Mouse (Mus musculus) ES-E14 (cell line): Measurements from ENCODE around the gene Aamp. TPM values are rescaled to one million over a fixed set of nuclear protein-coding genes. Genes with fewer than 3 reads are reported as not detected.
"Not testable (repeated sequence)": the region's sequence is repeated elsewhere in the genome, so short reads cannot be mapped to it uniquely, and the experiment has no call there.

Experiments
- DNase-seq: peaks from one replicate; pipeline ENCODE4 v3.0.0-alpha.2; 2013; ENCODE audit warnings: low read depth, low spot score
- H3K27ac ChIP-seq: 2 replicates; pipeline ENCODE4 v1.5.1; 2012; ENCODE audit warnings: low read depth, mild to moderate bottlenecking, low read length, moderate library complexity, mixed read lengths; ENCODE audit not compliant: poor library complexity, insufficient read depth, severe bottlenecking
- H3K36me3 ChIP-seq: 2 replicates; pipeline ENCODE4 v1.6.1; 2012; ENCODE audit warnings: mild to moderate bottlenecking, low read length, moderate library complexity, mixed read lengths; ENCODE audit not compliant: control insufficient read depth, poor library complexity, insufficient read depth, severe bottlenecking
- H3K4me1 ChIP-seq, 2 experiments: fragments of 150-350 bp in 1 of 2; sonication (generic) in 1 of 2; 2 replicates each; pipeline ENCODE4 v1.6.1; 2012; ENCODE audit warnings: low read length in 2 of 2, mild to moderate bottlenecking in 1 of 2, mixed read lengths in 1 of 2; ENCODE audit not compliant: control insufficient read depth in 2 of 2, insufficient read depth in 2 of 2, poor library complexity in 1 of 2
- H3K4me3 ChIP-seq, 2 experiments: fragments of 150-350 bp in 1 of 2; sonication (generic) in 1 of 2; 2 replicates each; pipeline ENCODE4 v1.5.1; 2012; ENCODE audit warnings: low read length in 2 of 2, low read depth in 1 of 2, mild to moderate bottlenecking in 1 of 2, mixed read lengths in 1 of 2; ENCODE audit not compliant: insufficient read depth in 1 of 2, poor library complexity in 1 of 2, severe bottlenecking in 1 of 2
- H3K9ac ChIP-seq: 2 replicates; pipeline ENCODE4 v1.6.1; 2012; ENCODE audit warnings: low read depth, mild to moderate bottlenecking, low read length, mixed read lengths; ENCODE audit not compliant: poor library complexity, insufficient read depth, severe bottlenecking
- H3K9me3 ChIP-seq: fragments of 150-350 bp; sonication (generic); 2 replicates; pipeline ENCODE4 v1.6.1; 2012; ENCODE audit warnings: low read depth, mild to moderate bottlenecking, low read length; ENCODE audit not compliant: control insufficient read depth, insufficient read depth
- CHD2 ChIP-seq: IDR thresholded peaks from 2 replicates; pipeline ENCODE4 v1.6.1; 2014; ENCODE audit warnings: mild to moderate bottlenecking, low read depth, low read length, inconsistent platforms
- HCFC1 ChIP-seq: IDR thresholded peaks from 2 replicates; pipeline ENCODE4 v1.6.1; 2012; ENCODE audit warnings: low read length, inconsistent platforms, borderline replicate concordance; ENCODE audit not compliant: insufficient read depth
- MAFK ChIP-seq: IDR thresholded peaks from 2 replicates; pipeline ENCODE4 v1.6.1; 2014; ENCODE audit warnings: mild to moderate bottlenecking, low read depth, low read length, inconsistent platforms; ENCODE audit not compliant: insufficient read depth
- ZC3H11A ChIP-seq: IDR thresholded peaks from 2 replicates; pipeline ENCODE4 v1.6.1; 2012; ENCODE audit warnings: low read depth, mild to moderate bottlenecking, inconsistent platforms, low read length, borderline replicate concordance
- ZNF384 ChIP-seq: IDR thresholded peaks from 2 replicates; pipeline ENCODE4 v1.6.1; 2012; ENCODE audit warnings: low read depth, low read length, inconsistent platforms
- in situ Hi-C, 2 experiments: fragments of 600-800 bp; cut with MboI; formaldehyde crosslinking; loops; one replicate each; pipeline ENCODE4 v1.15.1; 2025; ENCODE audit warnings: low sequenced_read_pairs in 2 of 2, inconsistent platforms in 1 of 2; ENCODE audit not compliant: unreplicated experiment in 2 of 2
- total RNA-seq: library from RNA; depleted of rRNA; stranded (reverse); fragments of 300-350 nt; gene quantifications from 2 replicates; pipeline ENCODE4 v1.2.3, GENCODE M21; 2012

The Aamp gene
- total RNA-seq, 1 experiment, result 138 TPM

GRCm38 (mm10) chr1:74329899-74330431 lies 45.4 kb upstream of the Aamp start:
- H3K27ac ChIP-seq, result no peak overlapping the region
- DNase-seq, result no peak
- H3K4me1 ChIP-seq, result peaks cover 0 to 4% of the 10 kb centered on the region in 2 experiments; a peak in 2 of 4 replicates
- in situ Hi-C loops, result no loop called here
- H3K9me3 ChIP-seq, result no peaks in the 10 kb centered on the region
- H3K36me3 ChIP-seq, result no peaks in the 10 kb centered on the region
- H3K9ac ChIP-seq, result no peak overlapping the region
- no peak for TF ChIP-seq MAFK
- no peak for TF ChIP-seq HCFC1
- TF ChIP-seq CHD2, result no peak
- no peak for TF ChIP-seq ZC3H11A
- TF ChIP-seq ZNF384, result no peak
- no peak overlapping the region for H3K4me3 ChIP-seq

GRCm38 (mm10) chr1:74326916-74327315 lies 42.4 kb upstream of the Aamp start:
- H3K4me1 ChIP-seq, H3K27ac ChIP-seq, H3K9ac ChIP-seq, H3K36me3 ChIP-seq, H3K9me3 ChIP-seq, DNase-seq, H3K4me3 ChIP-seq, in situ Hi-C loops: not testable (repeated sequence)

DNA sequence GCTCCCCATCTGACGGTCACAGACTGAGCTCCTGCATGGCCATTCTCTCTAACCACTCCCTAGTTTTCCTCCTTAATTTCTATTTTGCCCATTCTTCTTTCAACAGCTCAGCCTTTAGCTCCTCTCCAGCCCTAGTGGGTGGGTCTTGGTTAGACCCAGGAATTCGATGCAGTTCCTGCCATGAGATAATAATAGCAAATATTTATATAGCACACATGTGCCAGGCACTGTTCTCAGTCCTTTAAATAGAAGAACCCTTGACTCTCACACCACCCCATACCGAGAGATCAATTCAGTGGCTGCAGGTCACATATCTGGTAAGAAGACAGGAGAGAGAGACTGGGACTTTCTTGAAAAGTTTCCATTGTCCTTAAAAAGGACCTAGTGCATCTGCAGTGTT lies 36.9 kb upstream of the Aamp start:
- Histone ChIP-seq H3K4me3 (no peak overlapping the region), H3K36me3 (no peaks in the 10 kb centered on the region), H3K4me1 (no peaks in the 10 kb centered on the region), H3K9me3 (no peaks in the 10 kb centered on the region), H3K9ac (no peak overlapping the region), H3K27ac (no peak overlapping the region)
- TF ChIP-seq HCFC1, result no peak
- no peak for TF ChIP-seq ZNF384
- no peak for TF ChIP-seq ZC3H11A
- TF ChIP-seq MAFK, result no peak
- TF ChIP-seq CHD2, result no peak
- in situ Hi-C loops, result no loop called here
- DNase-seq, result no peak

DNA sequence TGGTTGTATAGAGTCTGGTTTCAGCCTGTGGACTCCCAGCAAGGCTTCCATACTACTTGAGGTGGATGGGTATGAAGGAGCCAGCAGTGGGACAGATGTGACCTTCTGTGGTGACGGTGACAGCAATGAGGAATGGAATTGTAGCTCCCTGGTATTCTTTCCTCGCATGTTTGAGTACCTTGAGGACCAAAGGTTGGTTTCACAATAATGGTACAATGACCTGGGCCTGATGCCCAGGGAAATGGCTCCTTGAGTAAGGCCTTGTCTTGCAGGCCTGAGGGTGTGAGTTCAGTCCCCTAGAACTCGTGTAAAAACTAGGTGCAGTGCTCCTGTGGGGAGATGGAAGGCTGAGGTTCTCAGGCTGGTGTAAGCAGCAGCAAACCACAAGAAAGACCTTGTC lies 34.2 kb upstream of the Aamp start:
- in situ Hi-C loops, result no loop called here
- Histone ChIP-seq H3K4me1 (no peaks in the 10 kb centered on the region), H3K36me3 (no peaks in the 10 kb centered on the region), H3K4me3 (no peak overlapping the region), H3K27ac (no peak overlapping the region), H3K9me3 (no peaks in the 10 kb centered on the region), H3K9ac (no peak overlapping the region)
- DNase-seq, result no peak
- no peak for TF ChIP-seq HCFC1
- TF ChIP-seq ZNF384, result no peak
- no peak for TF ChIP-seq ZC3H11A
- TF ChIP-seq MAFK, result no peak
- no peak for TF ChIP-seq CHD2

DNA sequence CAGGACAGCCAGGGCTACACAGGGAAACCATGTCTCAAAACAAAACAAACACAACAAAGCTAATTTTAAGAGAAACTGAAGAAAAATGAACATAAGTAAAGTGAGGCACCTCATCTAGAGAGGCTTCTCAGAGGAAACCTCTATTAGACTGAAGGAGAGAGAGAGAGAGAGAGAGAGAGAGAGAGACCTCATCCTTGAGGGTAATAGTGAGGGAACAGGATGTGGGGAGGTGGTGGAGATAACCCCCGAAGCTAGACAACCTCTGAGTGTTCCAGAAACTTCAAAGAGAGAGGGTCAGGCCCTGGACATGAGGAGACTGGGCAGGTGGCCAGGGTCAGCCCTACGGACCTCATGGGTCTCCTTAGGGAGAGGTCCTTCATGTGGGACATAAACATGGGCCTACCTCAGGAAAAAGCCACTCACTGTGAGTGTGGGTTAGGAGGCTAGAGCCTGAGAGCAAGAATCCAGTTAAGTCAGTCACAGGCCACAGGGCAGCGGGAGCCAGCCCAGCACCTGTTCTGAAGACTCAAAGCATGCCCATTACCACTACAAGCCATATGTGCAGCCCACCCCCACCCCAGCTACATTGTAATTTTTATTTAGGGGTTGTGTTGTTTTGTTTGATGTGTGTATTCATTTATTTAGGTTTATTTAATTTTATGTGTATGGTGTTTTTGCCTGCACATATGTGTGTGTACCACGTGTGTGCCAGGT lies 31.7 kb upstream of the Aamp start:
- Histone ChIP-seq H3K9ac (no peak overlapping the region), H3K9me3 (no peaks in the 10 kb centered on the region), H3K27ac (no peak overlapping the region), H3K4me3 (no peak overlapping the region), H3K36me3 (no peaks in the 10 kb centered on the region), H3K4me1 (no peaks in the 10 kb centered on the region)
- in situ Hi-C loops, result no loop called here
- TF ChIP-seq MAFK, result no peak
- no peak for TF ChIP-seq ZNF384
- no peak for DNase-seq
